Mouse (Mus musculus) neural tube, embryonic 13.5 days (tissue): ENCODE results near the gene Dynll1. TPM values are rescaled to one million over a fixed set of nuclear protein-coding genes. Genes with fewer than 3 reads are reported as not detected.

Experiments
- ATAC-seq: fragments of 200-750 bp; cut with Nextera tagmentation; 2 replicates; pipeline ENCODE4 v1.8.0; 2017; ENCODE audit warnings: low read depth, mild to moderate bottlenecking, moderate TSS enrichment, moderate library complexity
- H3K27ac ChIP-seq: fragments of 300-500 bp; sonication (generic); replicated peaks from 2 replicates; pipeline ENCODE4 v1.5.1; 2015; ENCODE audit warnings: moderate library complexity, mild to moderate bottlenecking, inconsistent platforms
- H3K27me3 ChIP-seq: fragments of 300-500 bp; sonication (generic); 2 replicates; pipeline ENCODE4 v1.6.1; 2015; ENCODE audit warnings: mild to moderate bottlenecking, inconsistent platforms
- H3K36me3 ChIP-seq: fragments of 300-500 bp; sonication (generic); 2 replicates; pipeline ENCODE4 v1.6.1; 2015; ENCODE audit warnings: mild to moderate bottlenecking, inconsistent platforms
- H3K4me1 ChIP-seq: fragments of 300-500 bp; sonication (generic); replicated peaks from 2 replicates; pipeline ENCODE4 v1.6.1; 2015; ENCODE audit warnings: inconsistent platforms
- H3K4me2 ChIP-seq: fragments of 300-500 bp; sonication (generic); 2 replicates; pipeline ENCODE4 v1.6.1; 2015; ENCODE audit warnings: inconsistent platforms, mild to moderate bottlenecking, moderate library complexity
- H3K4me3 ChIP-seq: fragments of 300-500 bp; sonication (generic); 2 replicates; pipeline ENCODE4 v1.5.1; 2015; ENCODE audit warnings: mild to moderate bottlenecking, inconsistent platforms
- H3K9ac ChIP-seq: fragments of 300-500 bp; sonication (generic); 2 replicates; pipeline ENCODE4 v1.6.1; 2015; ENCODE audit warnings: moderate library complexity, mild to moderate bottlenecking, inconsistent platforms
- H3K9me3 ChIP-seq: fragments of 300-500 bp; sonication (generic); 2 replicates; pipeline ENCODE4 v1.6.1; 2016; ENCODE audit warnings: inconsistent platforms
- WGBS: fragments of 180-500 bp; shearing (Covaris S2); methylation state at CpG from one replicate; pipeline ENCODE4 v1.1.7; 2015; 5-methylcytosine and 5-hydroxymethylcytosine counted together
- polyA plus RNA-seq: library from polyadenylated mRNA; unstranded; fragments of >200 nt; fragmentation: Nextera tagmentation; extraction: Ambion mirVana; gene quantifications from 2 replicates; pipeline ENCODE4 v1.2.1, GENCODE M21; 2015

The Dynll1 gene
- polyA plus RNA-seq, 1 experiment from 2014 or later = 1,475 TPM

- H3K36me3 ChIP-seq = peaks cover 38% of the 10 kb centered on the region
- H3K27me3 ChIP-seq = no peaks in the 10 kb centered on the region
- H3K27ac ChIP-seq = peak overlapping the region; percentile 96
- peak; percentile 64 for ATAC-seq
- WGBS = under 1% methylated on average over 46 of the region's 46 CpGs
- H3K4me1 ChIP-seq = peaks cover 39% of the 10 kb centered on the region
- peak overlapping the region; percentile 94 for H3K9ac ChIP-seq
- peak overlapping the region; percentile 70 for H3K4me3 ChIP-seq
- no peaks in the 10 kb centered on the region for H3K9me3 ChIP-seq
- peak overlapping the region; percentile 77 for H3K4me2 ChIP-seq
Measured at GRCm38 (mm10) chr5:115300035-115300744, 609 bp downstream of the Dynll1 start.

GRCm38 (mm10) chr5:115296347-115296746 is 4.5 kb downstream of the Dynll1 start:
- no peak overlapping the region for H3K27ac ChIP-seq
- peaks cover 67% of the 10 kb centered on the region for H3K36me3 ChIP-seq
- H3K4me1 ChIP-seq = peaks cover 31% of the 10 kb centered on the region
- 91% methylated on average over 10 of the region's 10 CpGs for WGBS
- ATAC-seq = no peak
- no peak overlapping the region for H3K4me2 ChIP-seq
- no peaks in the 10 kb centered on the region for H3K9me3 ChIP-seq
- H3K9ac ChIP-seq = no peak overlapping the region
- H3K4me3 ChIP-seq = no peak overlapping the region
- H3K27me3 ChIP-seq = no peaks in the 10 kb centered on the region

- no peaks in the 10 kb centered on the region for H3K9me3 ChIP-seq
- H3K27me3 ChIP-seq = no peaks in the 10 kb centered on the region
- H3K27ac ChIP-seq = no peak overlapping the region
- H3K4me2 ChIP-seq = no peak overlapping the region
- H3K4me3 ChIP-seq = no peak overlapping the region
- H3K9ac ChIP-seq = no peak overlapping the region
- WGBS = 89% methylated on average over 8 of the region's 8 CpGs
- no peak for ATAC-seq
- peaks cover 22% of the 10 kb centered on the region for H3K4me1 ChIP-seq
- peaks cover 86% of the 10 kb centered on the region for H3K36me3 ChIP-seq
Measured at GRCm38 (mm10) chr5:115294173-115294572, 6.6 kb downstream of the Dynll1 start.

- Histone ChIP-seq H3K4me2 (no peak overlapping the region), H3K9me3 (no peaks in the 10 kb centered on the region), H3K4me3 (no peak overlapping the region), H3K4me1 (peaks cover 7% of the 10 kb centered on the region), H3K27me3 (no peaks in the 10 kb centered on the region), H3K27ac (no peak overlapping the region), H3K36me3 (peaks cover 55% of the 10 kb centered on the region), H3K9ac (no peak overlapping the region)
- ATAC-seq = no peak
- WGBS = 92% methylated on average over 3 of the region's 3 CpGs
Measured at GRCm38 (mm10) chr5:115284735-115285134, 16.1 kb downstream of the Dynll1 start.

- no peaks in the 10 kb centered on the region for H3K9me3 ChIP-seq
- H3K36me3 ChIP-seq = peaks cover 21% of the 10 kb centered on the region
- peak overlapping the region; percentile 77 for H3K4me2 ChIP-seq
- H3K9ac ChIP-seq = peak overlapping the region; percentile 87
- WGBS = 8% methylated on average over 17 of the region's 17 CpGs
- peaks cover 7% of the 10 kb centered on the region for H3K4me1 ChIP-seq
- peak; percentile 29; the same call in 1 of the 2 replicates for ATAC-seq
- H3K27ac ChIP-seq = peak overlapping the region; percentile 70; the same call in 1 of the 2 replicates
- H3K4me3 ChIP-seq = peak overlapping the region; percentile 84
- no peaks in the 10 kb centered on the region for H3K27me3 ChIP-seq
Measured at GRCm38 (mm10) chr5:115280050-115280687, 20.6 kb downstream of the Dynll1 start.

- 4% methylated on average over 36 of the region's 45 CpGs for WGBS
- peak within 1 kb of the TSS; percentile 87 for H3K9ac ChIP-seq
- H3K27ac ChIP-seq = peak within 1 kb of the TSS; percentile 70; the same call in 1 of the 2 replicates
- H3K4me1 ChIP-seq = peaks cover 7% of the 10 kb centered on the region
- peak within 1 kb of the TSS; percentile 77 for H3K4me2 ChIP-seq
- H3K36me3 ChIP-seq = peaks cover 15% of the 10 kb centered on the region
- peak within 1 kb of the TSS; percentile 84 for H3K4me3 ChIP-seq
- H3K9me3 ChIP-seq = no peaks in the 10 kb centered on the region
- peak; percentile 86 for ATAC-seq
- H3K27me3 ChIP-seq = no peaks in the 10 kb centered on the region
Measured at GRCm38 (mm10) chr5:115279226-115280049, 21.4 kb downstream of the Dynll1 start, which contains the start of gene Coq5. Gene Coq5 (plus strand): TSS chr5:115279666.

GRCm38 (mm10) chr5:115278785-115279184 is 22.0 kb downstream of the Dynll1 start:
- peaks cover 9% of the 10 kb centered on the region for H3K36me3 ChIP-seq
- H3K9me3 ChIP-seq = no peaks in the 10 kb centered on the region
- peaks cover 7% of the 10 kb centered on the region for H3K4me1 ChIP-seq
- H3K9ac ChIP-seq = no peak overlapping the region
- H3K27me3 ChIP-seq = no peaks in the 10 kb centered on the region
- no peak overlapping the region for H3K4me3 ChIP-seq
- no peak overlapping the region for H3K27ac ChIP-seq
- H3K4me2 ChIP-seq = no peak overlapping the region
- 61% methylated on average over 2 of the region's 2 CpGs for WGBS
- ATAC-seq = no peak

GRCm38 (mm10) chr5:115278053-115278452 is 22.7 kb downstream of the Dynll1 start:
- peaks cover 1% of the 10 kb centered on the region; the same call in 1 of the 2 replicates for H3K36me3 ChIP-seq
- WGBS = 91% methylated on average over 1 of the region's 1 CpGs
- H3K4me1 ChIP-seq = peaks cover 13% of the 10 kb centered on the region
- H3K27ac ChIP-seq = no peak overlapping the region
- H3K4me2 ChIP-seq = no peak overlapping the region
- no peak overlapping the region for H3K4me3 ChIP-seq
- H3K27me3 ChIP-seq = no peaks in the 10 kb centered on the region
- H3K9ac ChIP-seq = no peak overlapping the region
- ATAC-seq = no peak
- no peaks in the 10 kb centered on the region for H3K9me3 ChIP-seq

GRCm38 (mm10) chr5:115275998-115276397 is 24.8 kb downstream of the Dynll1 start:
- Histone ChIP-seq H3K36me3 (no peaks in the 10 kb centered on the region), H3K4me3 (no peak overlapping the region), H3K27me3 (no peaks in the 10 kb centered on the region), H3K27ac (no peak overlapping the region), H3K4me2 (no peak overlapping the region), H3K9me3 (no peaks in the 10 kb centered on the region), H3K4me1 (peaks cover 21% of the 10 kb centered on the region), H3K9ac (no peak overlapping the region)
- 36% methylated on average over 14 of the region's 14 CpGs for WGBS
- no peak for ATAC-seq

- H3K4me1 ChIP-seq = peaks cover 27% of the 10 kb centered on the region
- H3K9me3 ChIP-seq = no peaks in the 10 kb centered on the region
- H3K4me3 ChIP-seq = no peak overlapping the region
- no peaks in the 10 kb centered on the region for H3K27me3 ChIP-seq
- 0 out of 2 replicates have a peak, but pooled peaks cover 5% of the 10 kb centered on the region for H3K36me3 ChIP-seq
- H3K4me2 ChIP-seq = no peak overlapping the region
- no peak for ATAC-seq
- H3K9ac ChIP-seq = no peak overlapping the region
- 94% methylated on average over 1 of the region's 1 CpGs for WGBS
- no peak overlapping the region for H3K27ac ChIP-seq
Measured at GRCm38 (mm10) chr5:115274771-115275170, 26.0 kb downstream of the Dynll1 start.

- peaks cover 31% of the 10 kb centered on the region for H3K4me1 ChIP-seq
- ATAC-seq = no peak
- H3K36me3 ChIP-seq = peaks cover 9% of the 10 kb centered on the region; the same call in 1 of the 2 replicates
- H3K9ac ChIP-seq = no peak overlapping the region
- no peak overlapping the region for H3K27ac ChIP-seq
- 83% methylated on average over 1 of the region's 1 CpGs for WGBS
- H3K4me3 ChIP-seq = no peak overlapping the region
- no peaks in the 10 kb centered on the region for H3K9me3 ChIP-seq
- H3K27me3 ChIP-seq = no peaks in the 10 kb centered on the region
- H3K4me2 ChIP-seq = no peak overlapping the region
Measured at GRCm38 (mm10) chr5:115274353-115274752, 26.4 kb downstream of the Dynll1 start.
